Mouse (Mus musculus): Measurements from ENCODE around the gene Ctnna3.
"Not testable (repeated sequence)": the region's sequence is repeated elsewhere in the genome, so short reads cannot be mapped to it uniquely, and the experiment has no call there.

Ctnna3 gene

DNA sequence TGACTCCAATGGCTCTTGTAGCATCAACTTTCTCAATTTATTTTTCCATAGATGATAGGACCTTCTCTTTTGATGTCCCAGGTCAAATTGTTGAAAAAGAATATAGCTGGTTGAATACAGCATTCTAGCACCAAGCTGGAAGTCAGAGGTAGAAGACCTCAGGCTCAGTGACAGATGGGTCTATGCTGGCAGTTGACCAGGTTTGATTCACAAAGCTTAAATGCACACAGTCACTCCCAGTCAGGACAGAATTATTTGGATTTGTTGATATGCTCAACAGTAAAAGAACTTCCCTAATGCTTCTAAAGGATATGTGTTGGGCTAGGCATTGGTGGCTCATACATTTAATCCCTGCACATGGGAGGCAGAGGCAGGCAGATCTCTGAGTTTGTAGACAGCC, 1059.6 kb downstream of the Ctnna3 start:
- in situ Hi-C loops (cut with MseI, MboI) = no loop called here

DNA sequence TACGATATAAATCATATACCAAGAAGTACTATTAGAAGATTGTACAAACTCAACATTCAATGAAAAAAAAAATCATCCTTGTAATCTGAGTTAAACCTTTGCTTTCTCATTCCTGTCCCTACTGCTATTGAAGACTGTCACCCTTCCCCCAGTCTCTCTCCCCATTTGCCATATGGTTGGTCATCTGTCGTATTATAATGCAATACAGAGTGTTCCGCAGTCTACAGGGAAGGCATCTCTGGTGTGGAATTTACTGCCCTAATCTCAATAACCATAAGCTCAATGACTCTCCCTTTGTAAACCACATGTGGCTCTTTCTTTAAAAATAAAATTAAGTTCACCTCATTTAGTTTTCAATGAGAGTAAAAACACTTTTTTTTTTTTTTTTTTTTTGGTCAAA, 1113.7 kb downstream of the Ctnna3 start:
- in situ Hi-C loops (cut with MseI, MboI) = no loop called here

DNA sequence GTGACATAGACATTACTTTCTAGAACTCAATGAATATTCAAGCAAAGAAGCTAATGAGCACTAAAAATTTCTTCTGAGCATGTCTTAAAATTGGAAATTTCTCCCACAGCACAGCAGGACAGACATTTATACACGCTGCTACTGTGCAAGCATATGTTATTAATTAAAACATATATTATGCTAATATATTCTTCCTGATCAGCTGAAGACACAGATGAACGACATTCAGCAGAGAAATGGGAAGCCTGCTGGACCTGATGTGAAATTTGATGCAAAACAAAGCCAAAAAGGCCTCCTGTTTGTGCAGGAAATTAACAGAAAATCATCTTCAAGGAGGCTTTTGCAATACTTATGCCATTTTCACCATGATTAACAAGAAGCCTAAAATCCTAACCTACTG, 1114.5 kb downstream of the Ctnna3 start:
- in situ Hi-C loops (cut with MseI, MboI) = no loop called here

DNA sequence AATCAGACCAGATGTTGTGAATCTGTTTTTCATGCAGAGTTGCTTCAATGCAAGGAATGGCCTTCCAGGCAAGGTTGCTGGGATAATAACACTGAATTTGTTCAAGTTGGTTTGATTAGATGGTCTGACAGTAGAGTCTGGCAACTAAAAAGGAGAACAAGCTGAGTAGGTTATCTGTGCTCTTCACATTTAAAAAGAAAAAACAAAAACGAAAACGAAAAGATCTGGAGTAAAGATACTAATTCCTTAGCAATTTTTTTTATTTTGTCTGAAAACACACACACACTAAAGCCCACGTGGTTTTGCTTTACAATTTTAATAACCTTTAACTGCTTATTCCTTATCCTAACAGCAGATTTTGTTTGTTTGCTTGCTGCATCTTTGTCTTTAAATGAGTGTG, 1141.4 kb downstream of the Ctnna3 start:
- in situ Hi-C loops (cut with MseI, MboI) = no loop called here

DNA sequence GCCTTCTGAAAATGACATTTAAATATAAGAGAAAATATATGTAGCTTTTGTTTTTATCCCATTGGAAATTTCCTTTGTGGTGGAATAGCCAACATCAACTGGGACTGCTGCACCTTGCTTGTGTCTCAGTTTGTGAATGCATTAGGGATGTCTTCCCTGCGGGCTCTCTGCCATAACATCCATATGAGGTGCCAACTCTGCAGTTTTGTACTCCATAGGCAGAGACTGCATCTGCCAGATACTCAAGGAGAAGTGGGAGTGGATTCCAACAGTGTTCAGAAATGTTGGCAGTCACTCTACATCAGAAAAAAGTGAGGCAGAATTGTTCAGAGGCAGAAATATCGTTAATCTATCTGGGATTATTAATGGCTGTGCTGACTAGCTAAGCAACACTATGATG, 1158.2 kb downstream of the Ctnna3 start:
- in situ Hi-C loops (cut with MseI, MboI) = no loop called here

DNA sequence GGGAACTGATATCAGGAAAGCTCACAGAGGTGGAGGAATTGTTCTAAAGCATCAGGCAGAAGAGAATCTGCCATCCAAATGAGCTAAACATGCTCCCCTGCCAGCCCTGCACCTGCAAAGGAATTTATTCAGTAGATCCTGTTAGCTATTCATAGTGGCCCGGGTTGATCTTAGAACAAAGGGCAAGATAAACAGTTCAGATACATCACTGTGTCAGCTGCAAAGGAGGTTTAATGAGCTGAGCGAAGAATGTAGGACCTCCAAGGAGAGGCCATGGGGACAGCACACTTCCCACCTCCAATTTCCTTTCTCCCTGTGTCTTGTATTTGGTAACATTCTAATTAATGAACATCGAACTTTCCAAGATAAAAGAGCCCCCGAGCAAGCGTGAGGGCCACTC, 1206.9 kb downstream of the Ctnna3 start:
- in situ Hi-C loops (cut with MseI, MboI) = no loop called here

DNA sequence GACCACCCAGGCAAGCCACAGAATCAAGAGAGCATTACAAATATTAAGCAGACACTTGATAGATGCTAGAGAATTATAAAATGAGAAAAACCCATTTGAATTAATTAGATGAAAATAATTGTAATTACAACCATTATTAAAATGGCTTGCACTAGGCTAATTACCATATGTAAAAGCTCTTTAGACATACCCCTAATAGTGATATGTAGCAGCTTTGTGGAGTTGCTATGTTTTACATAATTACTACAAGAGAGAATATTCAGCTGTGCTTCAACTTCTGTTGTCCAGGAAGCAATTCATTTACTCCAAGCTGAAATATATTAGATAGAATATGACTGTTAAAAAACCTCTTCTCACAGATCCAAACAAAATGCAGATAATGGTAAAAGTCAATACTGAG, 1209.2 kb downstream of the Ctnna3 start:
- in situ Hi-C loops (cut with MseI, MboI) = no loop called here

DNA sequence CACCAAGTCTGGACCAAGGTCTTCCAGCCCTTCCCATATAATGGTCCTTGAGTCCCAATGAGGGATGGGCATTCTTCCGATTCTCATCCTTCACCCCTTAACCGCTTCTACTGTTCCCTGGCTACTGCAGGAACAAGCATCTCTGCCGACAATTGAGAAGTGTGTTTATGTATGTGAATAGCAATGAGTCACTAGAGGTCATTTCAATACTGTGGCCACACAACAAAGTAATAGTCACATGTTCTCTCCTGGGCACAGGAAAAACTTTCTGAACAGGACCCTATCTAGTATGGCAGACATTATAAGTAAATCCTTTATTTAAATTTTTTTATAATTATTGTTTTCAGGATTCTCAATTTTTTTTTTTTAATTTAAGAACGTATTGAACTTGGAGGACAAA, 1211.2 kb downstream of the Ctnna3 start:
- in situ Hi-C loops (cut with MseI, MboI) = no loop called here

DNA sequence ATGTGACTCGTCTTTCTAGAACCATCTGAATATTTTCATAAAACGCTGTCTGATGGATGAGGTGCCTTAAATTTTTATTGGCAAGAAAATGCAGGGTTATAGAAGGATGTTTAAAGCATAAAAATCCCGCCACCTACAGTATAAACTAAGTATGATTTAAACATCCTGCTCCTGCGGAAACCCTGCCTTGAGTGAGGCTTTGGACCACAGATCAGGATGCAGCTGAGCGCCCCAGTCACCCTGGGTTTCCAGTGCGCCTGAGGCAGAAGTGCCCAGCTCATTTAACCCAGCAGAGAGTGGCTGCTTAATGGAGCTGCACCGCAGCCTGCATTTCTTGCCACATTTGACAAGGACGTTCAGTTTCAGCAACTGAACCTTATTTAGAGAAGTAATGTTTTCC, 1211.7 kb downstream of the Ctnna3 start:
- in situ Hi-C loops (cut with MseI, MboI) = no loop called here

DNA sequence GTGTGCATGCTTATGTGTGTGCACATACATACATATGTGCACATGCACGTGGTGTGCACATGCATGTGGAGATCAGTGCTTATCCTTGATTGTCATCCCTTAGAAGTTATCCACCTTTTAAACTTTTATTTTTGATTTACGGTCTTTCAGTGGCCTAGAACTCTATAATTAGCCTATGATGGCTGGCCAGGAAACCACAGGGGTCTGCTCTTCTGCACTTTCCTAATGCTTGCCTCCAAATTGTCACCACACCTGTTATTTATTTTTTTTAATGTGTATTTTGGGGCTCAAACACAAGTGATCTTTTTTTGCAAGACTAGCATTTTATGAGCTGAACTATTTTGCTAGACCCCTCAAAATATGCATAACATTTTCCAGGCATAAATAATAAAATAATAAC, 1214.1 kb downstream of the Ctnna3 start:
- in situ Hi-C loops (cut with MseI, MboI) = no loop called here

DNA sequence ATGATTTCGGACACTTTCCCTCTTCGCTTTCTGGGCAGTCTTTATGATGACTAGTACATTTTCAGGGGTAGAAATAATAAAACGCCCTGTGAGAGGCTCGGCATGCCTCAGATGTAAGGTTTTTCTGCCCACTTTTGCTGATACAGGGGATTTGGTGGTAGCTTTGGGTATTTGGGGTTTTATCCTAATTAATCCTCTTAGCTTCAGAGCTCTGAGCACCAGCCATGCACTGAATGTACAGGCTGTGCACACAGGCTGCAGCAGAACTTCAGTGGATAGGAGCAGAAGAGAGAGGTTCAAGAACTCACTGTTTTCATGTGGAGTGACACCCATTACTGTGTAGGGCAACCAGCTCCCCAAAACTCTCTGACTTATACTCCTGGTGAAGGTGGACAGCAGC, 1231.3 kb downstream of the Ctnna3 start:
- in situ Hi-C loops (cut with MseI, MboI) = no loop called here

DNA sequence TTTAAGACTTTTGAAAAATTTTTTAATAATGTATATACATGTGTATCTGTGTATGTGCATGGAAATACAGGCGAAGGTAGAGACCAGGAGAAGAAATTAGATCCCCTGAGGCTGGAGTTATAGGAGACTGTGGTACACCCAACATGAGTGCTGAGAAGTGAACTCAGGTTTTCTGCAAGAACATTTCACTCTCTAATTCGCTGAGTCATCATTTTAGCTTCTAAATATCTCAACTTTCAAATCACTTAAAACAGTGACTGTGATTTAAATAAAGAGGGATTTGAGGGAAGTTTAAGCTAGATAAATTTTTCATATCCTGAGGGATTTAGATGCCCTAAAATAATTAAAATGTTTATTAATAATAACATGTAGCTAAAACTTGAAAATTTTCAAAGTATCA, 1241.6 kb downstream of the Ctnna3 start:
- in situ Hi-C loops (cut with MseI, MboI) = no loop called here

DNA sequence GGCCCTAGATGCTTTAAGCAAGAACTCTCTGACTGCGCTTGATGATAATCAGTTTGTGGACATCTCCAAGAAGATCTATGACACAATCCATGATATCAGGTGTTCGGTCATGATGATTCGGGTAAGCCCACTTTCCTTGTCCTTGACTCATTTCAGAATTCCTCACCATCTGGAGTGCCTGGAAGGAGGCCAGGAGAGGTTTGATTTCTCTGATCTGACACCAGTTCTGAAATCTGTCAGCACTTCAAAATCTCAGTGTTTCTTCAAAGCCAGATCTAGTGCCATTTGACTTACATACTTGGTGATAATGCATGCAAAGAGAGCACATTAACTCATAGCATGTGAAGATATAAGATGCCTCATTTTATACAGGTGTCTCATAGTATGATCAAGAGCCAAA, 1245.9 kb downstream of the Ctnna3 start:
- in situ Hi-C loops (cut with MseI, MboI) = no loop called here

DNA sequence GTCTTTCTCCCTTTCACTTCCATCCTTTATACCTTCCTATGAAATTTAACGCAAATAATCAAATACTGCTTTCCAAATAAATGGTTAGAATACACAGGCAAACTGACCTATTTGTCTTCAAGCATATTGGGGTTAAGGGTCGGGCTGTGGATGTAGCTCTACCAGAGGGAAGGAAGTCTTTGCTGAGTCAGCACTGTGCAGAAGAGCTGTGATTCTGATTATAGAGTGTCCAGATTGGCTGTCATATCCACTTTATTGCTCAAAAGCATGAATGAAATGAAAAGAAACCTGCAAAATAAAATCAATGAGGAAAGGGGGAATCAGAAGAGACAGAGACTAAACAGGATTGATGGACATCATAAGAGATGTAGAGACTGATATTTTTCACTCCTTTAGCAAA, 1280.1 kb downstream of the Ctnna3 start:
- in situ Hi-C loops (cut with MseI, MboI) = no loop called here

DNA sequence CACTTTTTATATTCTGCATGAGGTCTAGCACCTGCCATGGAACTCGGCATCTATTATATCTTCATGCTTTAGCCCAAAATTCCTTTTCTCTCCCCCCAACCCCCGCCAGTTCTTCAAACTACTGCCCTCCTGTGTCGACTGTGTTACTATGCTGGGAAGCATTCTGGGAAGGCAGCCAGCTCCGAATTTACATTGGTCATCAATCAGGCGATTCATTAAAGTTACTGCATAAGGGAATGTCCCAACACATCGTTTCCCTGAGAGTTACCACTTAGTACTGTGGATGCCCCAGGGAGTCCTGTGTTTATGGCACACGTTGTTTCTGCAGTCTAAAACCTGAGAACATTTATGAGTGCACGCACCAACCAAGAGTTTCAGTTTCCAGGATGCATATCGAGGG, 1288.1 kb downstream of the Ctnna3 start:
- in situ Hi-C loops (cut with MseI, MboI) = no loop called here

DNA sequence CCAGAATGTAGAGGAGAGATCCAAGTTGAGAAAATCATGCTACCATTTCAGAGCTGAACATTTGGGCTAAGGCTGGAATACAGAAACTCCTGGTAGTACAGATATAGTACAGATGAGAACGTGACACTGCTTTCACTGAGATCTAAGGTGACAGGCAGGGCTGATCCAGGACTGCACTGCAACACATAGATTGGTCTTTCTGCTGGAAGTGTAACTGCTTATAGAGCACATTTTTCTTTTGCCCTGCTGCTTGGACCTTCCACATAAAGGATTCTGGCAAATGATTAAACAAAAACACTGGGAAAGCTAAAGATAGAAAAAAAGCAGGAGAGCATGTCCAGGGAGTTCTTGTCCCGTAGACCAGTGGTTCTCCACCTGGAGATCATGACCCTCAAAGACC, 1305.8 kb downstream of the Ctnna3 start:
- in situ Hi-C loops (cut with MseI, MboI) = no loop called here

DNA sequence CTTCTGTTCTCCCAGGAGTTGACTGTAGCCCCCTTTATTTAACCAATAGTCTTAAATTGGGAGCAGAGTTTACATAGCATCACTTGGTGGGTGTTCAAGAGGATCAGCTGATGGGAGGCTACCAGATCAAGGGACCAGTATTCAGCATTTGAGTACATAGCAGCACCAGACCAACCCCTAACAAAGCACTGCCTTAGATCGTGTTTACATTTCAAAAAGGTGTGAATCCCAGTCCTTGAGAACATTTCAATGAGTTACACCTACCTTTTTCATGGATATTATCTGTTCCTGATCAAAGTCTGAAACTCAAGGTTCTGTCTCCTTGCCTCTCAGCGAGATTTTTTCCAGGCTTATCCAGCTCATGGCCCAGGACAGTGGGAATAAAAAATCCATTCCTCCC, 1306.7 kb downstream of the Ctnna3 start:
- in situ Hi-C loops (cut with MseI, MboI) = no loop called here

DNA sequence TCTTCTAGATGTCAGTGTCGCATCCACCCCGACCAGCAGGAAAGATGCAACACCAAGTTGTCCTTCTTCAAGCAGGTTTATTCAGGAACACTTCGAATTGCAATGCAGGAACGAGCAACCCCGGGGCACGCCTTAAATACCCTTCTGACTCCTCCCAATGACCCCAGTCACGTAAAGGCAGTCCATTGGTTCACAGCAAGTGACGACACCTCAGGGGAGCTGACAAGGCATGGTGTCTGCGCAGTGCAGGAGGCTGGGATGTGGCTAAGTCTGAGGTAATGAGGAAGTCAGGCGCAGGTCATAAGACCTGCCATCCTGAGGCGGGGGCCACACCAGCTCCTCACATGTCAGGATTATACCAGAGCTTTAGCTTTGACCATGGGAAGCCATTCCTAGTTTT, 1311.8 kb downstream of the Ctnna3 start:
- in situ Hi-C loops (cut with MseI, MboI) = not testable (repeated sequence)

DNA sequence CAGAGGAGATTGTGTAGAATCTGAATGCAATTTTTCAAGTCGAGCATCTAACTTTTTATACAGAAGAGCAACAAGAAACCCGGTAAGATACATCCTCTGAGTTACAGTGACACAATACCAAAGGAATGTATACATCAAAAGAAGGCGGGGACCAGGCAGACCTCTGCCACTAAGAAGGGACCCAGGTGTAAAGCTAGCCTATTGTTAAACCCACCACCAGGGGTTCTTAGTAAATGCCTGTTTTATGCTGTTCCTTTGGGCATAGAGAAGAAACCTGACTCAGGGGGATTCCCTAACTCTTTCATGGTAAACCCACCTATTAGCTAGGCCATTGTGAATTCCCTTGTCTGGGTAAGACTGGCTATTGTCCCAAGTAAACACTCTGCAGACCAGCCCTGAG, 1314.2 kb downstream of the Ctnna3 start:
- in situ Hi-C loops (cut with MseI, MboI) = not testable (repeated sequence)

DNA sequence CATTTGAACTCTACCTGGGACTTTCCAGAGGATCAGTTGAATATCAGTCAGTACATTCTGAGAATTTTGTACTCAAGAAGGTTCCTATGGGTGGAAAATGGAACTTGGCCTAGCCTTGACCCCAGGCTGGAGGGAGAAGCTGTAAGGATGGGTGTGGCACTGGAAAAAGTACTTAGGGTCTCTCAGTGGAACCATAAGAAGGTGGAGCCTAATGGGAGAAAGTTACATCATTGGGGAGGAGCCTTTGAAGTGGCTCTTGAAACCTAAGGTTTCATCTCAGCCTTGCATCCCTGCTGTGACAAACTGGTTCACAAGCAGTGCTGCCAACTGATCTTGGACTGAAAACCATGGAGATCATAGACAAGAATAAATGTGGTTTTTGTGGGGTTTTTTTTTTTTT, 1318.8 kb downstream of the Ctnna3 start:
- in situ Hi-C loops (cut with MseI, MboI) = no loop called here

DNA sequence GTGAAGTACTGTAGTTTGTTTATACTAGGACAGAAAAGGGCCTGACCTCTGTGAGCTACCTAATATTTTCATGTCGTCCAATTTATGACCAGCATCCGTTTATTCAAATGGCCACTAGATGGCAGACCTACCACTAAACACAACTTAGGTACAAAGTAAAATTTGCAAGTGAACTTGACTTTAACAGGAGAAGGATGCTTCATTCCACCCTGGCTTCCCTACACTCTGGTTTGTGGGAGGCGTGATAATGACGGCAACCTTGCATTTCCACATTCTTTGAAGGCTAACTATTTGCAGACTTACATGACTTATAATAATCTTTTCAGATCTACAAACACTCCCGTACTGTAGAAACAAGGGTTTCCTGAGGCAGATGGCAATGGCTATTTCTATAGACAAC, 1320.9 kb downstream of the Ctnna3 start:
- in situ Hi-C loops (cut with MseI, MboI) = no loop called here

DNA sequence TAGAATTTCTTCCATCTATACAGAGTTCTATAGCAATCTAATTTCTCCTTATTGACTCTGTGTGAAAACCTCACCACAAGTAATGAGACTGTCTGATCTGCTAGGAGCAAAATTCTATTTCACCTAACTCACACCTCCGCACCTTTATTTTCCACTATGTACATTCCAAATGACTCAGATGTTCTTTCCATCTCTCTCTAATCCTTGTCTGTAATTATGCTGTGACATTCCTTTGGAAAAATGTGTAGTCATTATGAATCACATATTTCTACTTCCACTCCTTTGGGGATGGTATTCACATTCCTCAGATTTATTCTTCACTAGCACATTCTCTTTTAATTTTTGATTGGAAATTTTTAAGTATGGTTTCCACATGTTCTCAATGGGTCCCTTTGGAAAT, 1406.4 kb downstream of the Ctnna3 start:
- in situ Hi-C loops (cut with MseI, MboI) = no loop called here

DNA sequence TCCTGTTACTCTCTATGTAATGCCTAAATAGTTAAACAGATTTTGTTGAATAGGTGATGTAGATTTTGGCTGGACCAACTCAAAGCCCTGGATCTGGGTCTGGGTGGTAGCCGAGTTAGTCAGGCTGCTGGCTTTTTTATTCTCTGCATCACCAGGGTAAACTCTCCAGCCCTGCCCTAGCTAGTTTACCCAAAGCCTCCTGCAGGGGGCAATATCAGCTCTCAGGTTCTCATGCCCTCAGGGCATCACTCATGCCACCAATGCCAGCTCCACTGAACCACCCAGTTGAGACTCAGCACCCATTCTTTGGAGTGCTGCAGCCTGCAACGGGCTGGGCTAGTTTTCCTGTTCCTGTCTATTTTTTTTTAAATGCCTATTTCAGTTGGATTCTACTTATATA, 1431.5 kb downstream of the Ctnna3 start:
- in situ Hi-C loops (cut with MseI, MboI) = no loop called here

DNA sequence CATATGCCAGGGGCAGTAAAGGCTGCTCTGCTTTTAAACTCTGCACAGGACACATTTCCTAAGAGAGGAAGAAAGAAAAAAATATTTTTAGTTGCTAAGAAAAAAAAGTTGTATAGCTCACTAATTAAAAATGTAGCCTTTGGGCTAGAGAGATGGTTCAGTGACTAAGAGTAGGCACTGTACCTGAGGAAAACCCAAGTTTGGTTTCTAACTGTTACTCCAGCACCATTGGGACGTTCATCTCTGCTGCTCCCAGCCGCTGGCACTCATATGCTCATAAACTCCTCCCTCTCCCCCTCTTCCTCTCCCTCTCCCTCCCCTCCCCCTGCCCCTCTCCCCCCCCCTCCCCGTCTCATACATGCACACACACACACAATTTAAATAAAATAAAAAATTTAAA, 1441.0 kb downstream of the Ctnna3 start:
- in situ Hi-C loops (cut with MseI, MboI) = no loop called here

DNA sequence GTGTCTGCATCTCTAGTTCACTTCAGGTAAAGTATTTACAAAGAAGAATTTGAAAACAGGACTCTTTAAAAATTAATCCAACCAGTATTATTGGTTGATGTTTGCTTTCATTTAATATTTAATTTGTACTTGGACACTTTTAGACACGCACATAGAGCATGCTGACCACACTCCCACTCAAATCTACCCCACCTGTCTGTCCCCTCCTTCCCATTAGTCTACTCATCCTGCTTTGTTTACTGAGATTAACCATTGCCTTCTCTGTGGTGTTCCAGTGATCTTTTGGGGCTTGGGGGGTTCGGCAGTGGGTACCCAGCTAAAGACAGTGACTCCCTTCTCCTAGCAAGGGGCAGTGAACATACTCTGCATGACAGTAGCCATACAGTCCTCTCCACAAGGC, 1446.6 kb downstream of the Ctnna3 start:
- in situ Hi-C loops (cut with MseI, MboI) = no loop called here

All from mouse trophoblast stem cell (cell line).